Mouse (Mus musculus): ENCODE results near the gene Gse1. TPM values are rescaled to one million over a fixed set of nuclear protein-coding genes. Genes with fewer than 3 reads are reported as not detected.

Gse1 gene
- polyA plus RNA-seq, 1 experiment from 2014 or later = 20.7 TPM

DNA sequence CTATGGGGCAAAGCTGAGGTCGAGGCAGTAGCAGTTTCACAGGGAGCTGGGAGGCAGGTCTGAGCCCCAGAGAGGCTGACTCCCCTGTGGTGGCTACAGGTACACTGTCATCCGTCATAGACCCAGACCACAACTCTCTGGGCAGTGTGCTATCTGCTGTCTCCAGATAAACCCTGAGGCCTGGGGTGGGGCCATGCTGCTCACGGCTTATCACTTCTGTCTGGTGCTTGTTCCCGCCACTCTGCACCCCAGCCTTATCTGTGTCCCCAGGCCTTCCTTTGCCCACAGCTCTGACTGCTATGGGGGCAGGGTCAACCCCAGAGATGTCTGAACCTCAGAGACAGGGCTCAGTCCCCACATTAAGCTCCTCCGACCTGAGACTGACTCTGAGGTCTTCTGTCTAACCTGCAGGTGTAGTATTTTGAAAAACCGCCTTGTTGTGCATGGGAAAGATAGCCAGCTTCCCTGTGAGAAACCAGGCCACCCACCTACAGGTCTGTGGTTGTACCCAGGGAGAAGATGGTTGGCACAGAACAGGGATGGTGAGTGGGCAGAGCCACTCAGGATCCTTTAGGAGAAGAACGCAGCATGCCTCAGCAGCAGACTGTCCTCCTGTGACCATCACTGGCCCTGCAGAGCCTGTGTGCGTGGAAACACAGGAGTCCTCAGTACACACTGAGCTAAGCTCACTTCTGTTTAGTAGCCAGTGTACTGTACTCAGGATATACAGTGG lies 143.6 kb downstream of the Gse1 start:
- Histone ChIP-seq H3K4me2 (no peak overlapping the region), H3K36me3 (ENCODE audit: control insufficient read depth, insufficient read depth, low read length) (no peaks in the 10 kb centered on the region), H3K9ac (ENCODE audit: low read length) (no peak overlapping the region; the same call in 1 of the 2 replicates), H3K9me3 (ENCODE audit: control insufficient read depth, low read length) (no peaks in the 10 kb centered on the region), H3K4me3 (ENCODE audit: low read depth, low read length) (no peak overlapping the region), H3K4me1 (ENCODE audit: control insufficient read depth, insufficient read depth, low read length) (peaks cover 38% of the 10 kb centered on the region), H3K27me3 (ENCODE audit: control insufficient read depth, insufficient read depth, low read length) (no peaks in the 10 kb centered on the region), H3K27ac (ENCODE audit: low read depth, low read length) (peak overlapping the region; percentile 22; the same call in 1 of the 2 replicates)
- ATAC-seq (ENCODE audit: low FRiP score) = no peak
- no peak for DNase-seq (ENCODE audit: low spot score, missing footprints)
- 76% methylated on average over 8 of the region's 8 CpGs for WGBS

DNA sequence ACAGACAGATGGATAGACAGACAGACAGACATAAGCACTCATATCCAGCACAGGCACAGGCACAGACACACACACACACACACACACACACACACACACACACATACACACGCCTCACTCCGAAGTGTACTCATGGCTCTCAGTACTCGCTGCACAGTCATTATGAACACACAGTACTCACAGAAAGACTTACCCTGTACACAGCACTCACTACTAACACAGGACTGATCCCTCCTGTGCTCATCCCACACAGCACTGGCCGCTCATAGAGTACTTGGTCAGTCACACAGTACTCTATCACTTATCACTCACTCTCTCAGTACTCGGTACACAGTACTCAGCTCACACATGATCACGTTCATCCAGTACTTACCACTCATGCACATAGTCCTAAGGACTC lies 144.4 kb downstream of the Gse1 start:
- Histone ChIP-seq H3K9ac (ENCODE audit: low read length) (no peak overlapping the region), H3K27me3 (ENCODE audit: control insufficient read depth, insufficient read depth, low read length) (no peaks in the 10 kb centered on the region), H3K36me3 (ENCODE audit: control insufficient read depth, insufficient read depth, low read length) (no peaks in the 10 kb centered on the region), H3K4me1 (ENCODE audit: control insufficient read depth, insufficient read depth, low read length) (peaks cover 46% of the 10 kb centered on the region), H3K4me2 (no peak overlapping the region), H3K4me3 (ENCODE audit: low read depth, low read length) (no peak overlapping the region), H3K9me3 (ENCODE audit: control insufficient read depth, low read length) (no peaks in the 10 kb centered on the region), H3K27ac (ENCODE audit: low read depth, low read length) (peak overlapping the region; percentile 22; the same call in 1 of the 2 replicates)
- no peak for ATAC-seq (ENCODE audit: low FRiP score)
- WGBS = 87% methylated on average over 6 of the region's 6 CpGs
- DNase-seq (ENCODE audit: low spot score, missing footprints) = no peak

DNA sequence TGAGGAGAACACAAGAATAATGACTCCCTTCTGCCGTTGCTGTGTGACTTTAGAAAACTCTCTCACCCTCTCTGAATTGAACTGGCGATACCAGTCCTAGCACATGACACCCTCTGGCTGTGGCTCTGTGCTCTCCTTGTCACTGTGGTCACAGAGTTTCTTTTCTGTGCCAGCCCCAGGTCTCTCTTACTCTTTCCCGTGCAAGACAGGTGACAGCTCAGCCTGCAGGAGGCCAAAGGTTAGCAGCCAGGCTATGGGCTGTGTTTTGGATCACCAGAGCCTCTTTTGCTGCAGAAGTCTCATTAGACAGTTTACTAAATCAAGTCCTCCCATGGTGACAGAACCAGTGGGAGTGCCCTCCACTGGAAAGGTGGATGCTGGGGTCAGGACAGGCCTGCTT lies 145.4 kb downstream of the Gse1 start:
- no peak for ATAC-seq (ENCODE audit: low FRiP score)
- Histone ChIP-seq H3K4me2 (no peak overlapping the region), H3K9ac (ENCODE audit: low read length) (no peak overlapping the region), H3K9me3 (ENCODE audit: control insufficient read depth, low read length) (no peaks in the 10 kb centered on the region), H3K27ac (ENCODE audit: low read depth, low read length) (no peak overlapping the region), H3K27me3 (ENCODE audit: control insufficient read depth, insufficient read depth, low read length) (no peaks in the 10 kb centered on the region), H3K36me3 (ENCODE audit: control insufficient read depth, insufficient read depth, low read length) (no peaks in the 10 kb centered on the region), H3K4me3 (ENCODE audit: low read depth, low read length) (no peak overlapping the region), H3K4me1 (ENCODE audit: control insufficient read depth, insufficient read depth, low read length) (peaks cover 47% of the 10 kb centered on the region)
- 83% methylated on average over 3 of the region's 3 CpGs for WGBS
- DNase-seq (ENCODE audit: low spot score, missing footprints) = no peak

DNA sequence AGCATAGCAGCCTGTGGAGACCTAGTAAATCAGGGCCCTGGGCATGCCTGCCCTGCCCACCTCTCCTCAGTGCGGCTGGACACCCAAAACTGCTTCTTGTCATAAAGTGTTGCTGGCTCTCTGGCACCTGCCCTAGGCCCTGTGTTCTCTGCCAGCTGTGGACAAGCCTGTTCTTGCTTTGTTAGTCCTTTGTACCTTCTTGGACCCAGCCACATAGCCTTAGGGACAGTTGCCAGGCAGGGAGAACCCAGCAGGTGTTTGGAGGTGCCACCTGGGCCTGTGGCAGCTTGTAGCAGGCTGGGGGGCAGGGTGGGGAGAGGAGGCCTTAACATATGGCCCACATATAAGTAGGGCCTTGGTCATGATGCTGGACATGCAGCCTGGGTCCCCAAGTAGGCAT lies 145.8 kb downstream of the Gse1 start:
- no peak overlapping the region for H3K4me3 ChIP-seq (ENCODE audit: low read depth, low read length)
- H3K9ac ChIP-seq (ENCODE audit: low read length) = peak overlapping the region; percentile 9; the same call in 1 of the 2 replicates
- ATAC-seq (ENCODE audit: low FRiP score) (no peak), DNase-seq (ENCODE audit: low spot score, missing footprints) (no peak)
- H3K27me3 ChIP-seq (ENCODE audit: control insufficient read depth, insufficient read depth, low read length) = no peaks in the 10 kb centered on the region
- H3K4me1 ChIP-seq (ENCODE audit: control insufficient read depth, insufficient read depth, low read length) = peaks cover 47% of the 10 kb centered on the region
- 83% methylated on average over 1 of the region's 1 CpGs for WGBS
- H3K9me3 ChIP-seq (ENCODE audit: control insufficient read depth, low read length) = no peaks in the 10 kb centered on the region
- 0 out of 2 replicates have a peak overlapping the region, but pooled peaks have one; percentile 21 for H3K27ac ChIP-seq (ENCODE audit: low read depth, low read length)
- H3K36me3 ChIP-seq (ENCODE audit: control insufficient read depth, insufficient read depth, low read length) = no peaks in the 10 kb centered on the region
- H3K4me2 ChIP-seq = no peak overlapping the region

DNA sequence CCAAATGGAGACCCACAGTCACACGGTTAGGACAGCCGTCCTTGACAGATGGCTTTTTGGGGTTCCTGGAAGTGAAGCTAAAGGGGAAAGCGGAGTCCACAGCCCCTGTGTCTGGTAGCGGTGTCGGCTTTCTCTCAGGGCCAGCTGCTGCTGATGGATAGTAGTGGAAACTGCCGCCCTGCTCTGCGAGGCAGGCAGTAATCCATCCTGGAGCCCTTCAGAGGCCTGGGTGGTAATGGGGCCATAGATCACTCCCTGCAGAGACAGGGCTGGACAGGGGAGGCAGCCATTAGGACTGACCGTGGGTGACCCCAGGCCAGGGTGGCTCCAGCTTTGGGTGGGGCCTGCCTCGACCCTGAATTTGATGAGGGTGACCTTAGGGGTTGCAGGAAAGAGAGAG lies 146.3 kb downstream of the Gse1 start:
- peak overlapping the region; percentile 11; the same call in 1 of the 2 replicates for H3K9ac ChIP-seq (ENCODE audit: low read length)
- no peak for DNase-seq (ENCODE audit: low spot score, missing footprints)

DNA sequence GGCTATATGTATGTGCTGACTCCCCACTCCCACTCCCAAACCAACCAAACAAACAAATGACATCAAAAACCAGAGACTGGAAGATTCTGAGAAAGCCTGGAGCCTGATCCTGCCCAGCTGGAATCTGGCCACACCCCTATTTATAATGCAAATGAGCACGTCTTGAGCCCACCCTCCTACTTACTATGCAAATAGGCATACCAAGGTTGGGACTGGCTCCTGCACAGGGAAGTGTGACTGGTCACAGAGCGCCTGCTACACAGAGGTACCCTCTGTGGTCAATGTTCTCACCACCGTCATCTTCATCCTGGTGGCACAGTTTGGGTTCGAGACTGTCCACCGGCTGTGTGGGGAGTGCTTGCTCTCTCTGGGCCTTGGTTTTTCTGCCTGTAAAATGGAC lies 146.9 kb downstream of the Gse1 start:
- DNase-seq (ENCODE audit: low spot score, missing footprints) = no peak
- H3K9me3 ChIP-seq (ENCODE audit: control insufficient read depth, low read length) = no peaks in the 10 kb centered on the region

More for the DNA sequence above, 146.3 kb downstream of the Gse1 start:
- Histone ChIP-seq H3K9me3 (ENCODE audit: control insufficient read depth, low read length) (no peaks in the 10 kb centered on the region), H3K4me2 (no peak overlapping the region), H3K4me1 (ENCODE audit: control insufficient read depth, insufficient read depth, low read length) (peaks cover 48% of the 10 kb centered on the region), H3K27me3 (ENCODE audit: control insufficient read depth, insufficient read depth, low read length) (no peaks in the 10 kb centered on the region), H3K27ac (ENCODE audit: low read depth, low read length) (0 out of 2 replicates have a peak overlapping the region, but pooled peaks have one; percentile 21), H3K4me3 (ENCODE audit: low read depth, low read length) (no peak overlapping the region), H3K36me3 (ENCODE audit: control insufficient read depth, insufficient read depth, low read length) (no peaks in the 10 kb centered on the region)
- 38% methylated on average over 9 of the region's 9 CpGs for WGBS
- peak; percentile 43 for ATAC-seq (ENCODE audit: low FRiP score)

DNA sequence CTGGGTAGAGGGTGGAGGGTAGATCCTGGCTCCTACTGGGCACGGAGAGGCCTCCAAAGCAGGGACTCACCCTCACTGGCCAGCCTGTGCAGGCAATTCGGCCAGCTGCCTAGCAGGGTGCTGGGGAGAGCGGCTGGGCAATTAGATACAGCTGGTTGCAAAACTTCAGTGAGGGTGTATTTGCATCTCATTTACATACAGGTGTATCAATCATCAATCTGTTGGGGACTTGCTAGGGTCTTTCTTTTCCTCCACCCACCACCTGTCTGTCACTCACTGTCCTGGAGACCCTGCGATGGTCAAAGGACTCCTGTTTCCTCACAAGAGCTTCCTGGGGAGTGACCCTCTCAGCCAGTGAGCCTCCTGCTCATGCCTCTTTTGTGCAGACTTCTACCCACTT lies 148.0 kb downstream of the Gse1 start:
- ATAC-seq (ENCODE audit: low FRiP score) = peak; percentile 12; the same call in 1 of the 2 replicates
- Histone ChIP-seq H3K9ac (ENCODE audit: low read length) (no peak overlapping the region), H3K4me1 (ENCODE audit: control insufficient read depth, insufficient read depth, low read length) (peaks cover 55% of the 10 kb centered on the region), H3K27me3 (ENCODE audit: control insufficient read depth, insufficient read depth, low read length) (no peaks in the 10 kb centered on the region), H3K4me3 (ENCODE audit: low read depth, low read length) (no peak overlapping the region), H3K4me2 (no peak overlapping the region), H3K27ac (ENCODE audit: low read depth, low read length) (no peak overlapping the region), H3K9me3 (ENCODE audit: control insufficient read depth, low read length) (no peaks in the 10 kb centered on the region), H3K36me3 (ENCODE audit: control insufficient read depth, insufficient read depth, low read length) (no peaks in the 10 kb centered on the region)
- no peak for DNase-seq (ENCODE audit: low spot score, missing footprints)
- 54% methylated on average over 4 of the region's 4 CpGs for WGBS

More for the DNA sequence above, 146.9 kb downstream of the Gse1 start:
- Histone ChIP-seq H3K27ac (ENCODE audit: low read depth, low read length) (no peak overlapping the region), H3K9ac (ENCODE audit: low read length) (no peak overlapping the region), H3K27me3 (ENCODE audit: control insufficient read depth, insufficient read depth, low read length) (no peaks in the 10 kb centered on the region), H3K4me2 (no peak overlapping the region), H3K4me3 (ENCODE audit: low read depth, low read length) (no peak overlapping the region), H3K36me3 (ENCODE audit: control insufficient read depth, insufficient read depth, low read length) (no peaks in the 10 kb centered on the region), H3K4me1 (ENCODE audit: control insufficient read depth, insufficient read depth, low read length) (peaks cover 49% of the 10 kb centered on the region)
- peak; percentile 58 for ATAC-seq (ENCODE audit: low FRiP score)
- 43% methylated on average over 5 of the region's 5 CpGs for WGBS

DNA sequence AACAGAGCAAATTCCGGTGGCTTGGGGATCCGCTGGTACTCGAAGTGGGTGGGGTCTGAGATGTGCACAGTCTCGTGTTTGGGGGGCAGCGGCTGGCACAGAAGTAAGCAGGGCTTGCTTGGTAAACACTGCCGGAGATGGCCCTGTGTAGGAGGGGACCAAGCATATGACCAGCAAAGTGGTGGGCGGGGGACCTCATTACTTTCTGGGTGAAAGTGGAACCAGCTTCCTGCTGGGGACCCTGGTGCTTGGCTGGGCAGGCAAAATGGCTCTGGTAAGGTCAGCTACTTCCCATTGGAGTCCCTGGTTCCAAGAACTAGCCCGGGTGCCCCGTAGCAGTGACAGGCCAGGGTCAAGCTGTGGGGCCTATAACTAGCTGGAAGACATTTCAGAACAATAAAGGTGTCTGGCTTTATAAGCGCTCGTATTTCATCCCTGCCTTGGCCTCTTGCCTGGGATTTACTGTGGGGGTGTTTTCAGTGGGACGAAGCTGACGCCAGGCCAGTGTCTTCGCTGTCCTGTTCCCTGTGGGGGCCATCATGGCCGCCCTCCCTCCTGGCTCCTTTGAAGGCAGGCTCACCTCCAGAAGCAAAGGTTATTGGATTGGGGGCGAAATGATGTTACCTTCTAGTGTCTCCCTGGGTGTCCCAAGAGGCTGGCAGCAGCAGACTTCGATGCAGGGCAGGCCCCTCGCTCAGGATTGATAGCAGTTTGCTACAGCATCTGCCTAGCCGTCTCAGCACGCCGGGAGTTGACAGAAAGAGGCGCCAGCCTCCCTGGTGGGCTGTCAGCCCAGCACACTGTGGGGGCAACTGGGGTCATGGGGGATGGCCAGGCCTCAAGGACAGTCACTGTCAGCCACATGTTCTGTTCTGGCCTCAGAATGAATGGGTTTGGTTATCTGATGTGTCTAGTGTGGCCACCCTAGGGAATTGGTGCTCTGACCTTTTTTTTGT lies 148.9 kb downstream of the Gse1 start:
- peaks cover 61% of the 10 kb centered on the region for H3K4me1 ChIP-seq (ENCODE audit: control insufficient read depth, insufficient read depth, low read length)

DNA sequence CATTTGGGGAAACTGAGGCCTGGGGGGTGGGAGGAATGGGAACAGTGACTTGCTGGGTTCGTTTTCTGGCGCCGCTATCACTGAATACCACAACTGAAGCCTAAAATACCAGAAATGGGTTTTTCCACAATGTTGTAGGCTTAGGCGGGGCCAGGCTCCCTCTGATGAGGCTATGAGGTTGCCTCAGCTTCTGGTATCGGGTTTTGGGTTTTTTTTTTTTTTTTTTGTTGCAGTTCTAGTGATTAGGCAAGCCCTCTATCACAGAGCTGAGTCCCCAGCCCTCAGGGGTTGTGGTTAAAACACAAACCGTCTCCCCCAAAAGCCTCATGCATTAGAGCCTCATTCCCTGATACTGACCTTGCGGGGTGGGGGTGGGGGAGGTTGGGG lies 149.5 kb downstream of the Gse1 start:
- Histone ChIP-seq H3K4me2 (no peak overlapping the region), H3K9me3 (ENCODE audit: control insufficient read depth, low read length) (no peaks in the 10 kb centered on the region), H3K4me3 (ENCODE audit: low read depth, low read length) (no peak overlapping the region), H3K36me3 (ENCODE audit: control insufficient read depth, insufficient read depth, low read length) (no peaks in the 10 kb centered on the region), H3K27ac (ENCODE audit: low read depth, low read length) (no peak overlapping the region), H3K4me1 (ENCODE audit: control insufficient read depth, insufficient read depth, low read length) (peaks cover 67% of the 10 kb centered on the region), H3K9ac (ENCODE audit: low read length) (no peak overlapping the region), H3K27me3 (ENCODE audit: control insufficient read depth, insufficient read depth, low read length) (no peaks in the 10 kb centered on the region)
- WGBS = 63% methylated on average over 7 of the region's 7 CpGs
- DNase-seq (ENCODE audit: low spot score, missing footprints) (no peak), ATAC-seq (ENCODE audit: low FRiP score) (no peak)

More for the DNA sequence above, 148.9 kb downstream of the Gse1 start:
- H3K36me3 ChIP-seq (ENCODE audit: control insufficient read depth, insufficient read depth, low read length) = no peaks in the 10 kb centered on the region
- WGBS = 58% methylated on average over 22 of the region's 22 CpGs
- ATAC-seq (ENCODE audit: low FRiP score) = no peak
- H3K27ac ChIP-seq (ENCODE audit: low read depth, low read length) = no peak overlapping the region; the same call in 1 of the 2 replicates
- no peaks in the 10 kb centered on the region for H3K27me3 ChIP-seq (ENCODE audit: control insufficient read depth, insufficient read depth, low read length)
- no peaks in the 10 kb centered on the region for H3K9me3 ChIP-seq (ENCODE audit: control insufficient read depth, low read length)
- no peak overlapping the region for H3K4me3 ChIP-seq (ENCODE audit: low read depth, low read length)
- no peak overlapping the region for H3K9ac ChIP-seq (ENCODE audit: low read length)
- DNase-seq (ENCODE audit: low spot score, missing footprints) = no peak
- H3K4me2 ChIP-seq = no peak overlapping the region
